Mouse (Mus musculus): ENCODE results near the gene Pgm5. TPM values are rescaled to one million over a fixed set of nuclear protein-coding genes. Genes with fewer than 3 reads are reported as not detected.
A peak's percentile ranks its signal among the peaks of the same experiment; 100 is the strongest.
"Not testable (repeated sequence)": the region's sequence is repeated elsewhere in the genome, so short reads cannot be mapped to it uniquely, and the experiment has no call there.

Gene Pgm5
- polyA plus RNA-seq, 1 experiment from 2014 or later = 3.3 TPM

GRCm38 (mm10) chr19:24704326-24704725, 157.3 kb downstream of the Pgm5 start:
- Histone ChIP-seq H3K9ac (ENCODE audit: low read depth, low read length) (no peak overlapping the region), H3K27me3 (replicated peaks; ENCODE audit: control insufficient read depth, insufficient read depth, low read length) (no peaks in the 10 kb centered on the region), H3K36me3 (ENCODE audit: control insufficient read depth, insufficient read depth) (no peaks in the 10 kb centered on the region), H3K9me3 (ENCODE audit: control insufficient read depth) (no peaks in the 10 kb centered on the region), H3K27ac (ENCODE audit: low read depth, low read length) (no peak overlapping the region), H3K4me1 (replicated peaks; ENCODE audit: control insufficient read depth, insufficient read depth, low read length) (no peaks in the 10 kb centered on the region), H3K4me3 (ENCODE audit: low read depth, low read length) (no peak overlapping the region), H3K4me2 (replicated peaks; ENCODE audit: low read depth) (no peak overlapping the region)
- WGBS = 78% methylated on average over 2 of the region's 2 CpGs
- no peak for ATAC-seq
- no peak for TF ChIP-seq CTCF (IDR thresholded peaks at IDR 0.05; ENCODE audit: low read depth)

- no peak overlapping the region for H3K4me3 ChIP-seq (ENCODE audit: low read depth, low read length)
- no peak for TF ChIP-seq CTCF (IDR thresholded peaks at IDR 0.05; ENCODE audit: low read depth)
- no peak overlapping the region for H3K9ac ChIP-seq (ENCODE audit: low read depth, low read length)
- no peak overlapping the region for H3K27ac ChIP-seq (ENCODE audit: low read depth, low read length)
- H3K4me1 ChIP-seq (replicated peaks; ENCODE audit: control insufficient read depth, insufficient read depth, low read length) = no peaks in the 10 kb centered on the region
- H3K36me3 ChIP-seq (ENCODE audit: control insufficient read depth, insufficient read depth) = no peaks in the 10 kb centered on the region
- H3K27me3 ChIP-seq (replicated peaks; ENCODE audit: control insufficient read depth, insufficient read depth, low read length) = no peaks in the 10 kb centered on the region
- H3K9me3 ChIP-seq (ENCODE audit: control insufficient read depth) = no peaks in the 10 kb centered on the region
- no peak overlapping the region for H3K4me2 ChIP-seq (replicated peaks; ENCODE audit: low read depth)
- no peak for ATAC-seq
- 68% methylated on average over 8 of the region's 8 CpGs for WGBS
Observed at GRCm38 (mm10) chr19:24703680-24704079, 158.0 kb downstream of the Pgm5 start.

- H3K9ac ChIP-seq (ENCODE audit: low read depth, low read length); ATAC-seq; H3K36me3 ChIP-seq (ENCODE audit: control insufficient read depth, insufficient read depth); H3K27me3 ChIP-seq (replicated peaks; ENCODE audit: control insufficient read depth, insufficient read depth, low read length); H3K27ac ChIP-seq (ENCODE audit: low read depth, low read length); H3K4me3 ChIP-seq (ENCODE audit: low read depth, low read length); H3K9me3 ChIP-seq (ENCODE audit: control insufficient read depth); H3K4me2 ChIP-seq (replicated peaks; ENCODE audit: low read depth); H3K4me1 ChIP-seq (replicated peaks; ENCODE audit: control insufficient read depth, insufficient read depth, low read length): not testable (repeated sequence)
- 81% methylated on average over 1 of the region's 1 CpGs for WGBS
- TF ChIP-seq CTCF (IDR thresholded peaks at IDR 0.05; ENCODE audit: low read depth) = peak; percentile 60
Observed at GRCm38 (mm10) chr19:24703168-24703567, 158.5 kb downstream of the Pgm5 start.

GRCm38 (mm10) chr19:24701716-24702115, 159.9 kb downstream of the Pgm5 start:
- ATAC-seq = no peak
- no peak overlapping the region for H3K4me2 ChIP-seq (replicated peaks; ENCODE audit: low read depth)
- H3K27me3 ChIP-seq (replicated peaks; ENCODE audit: control insufficient read depth, insufficient read depth, low read length) = no peaks in the 10 kb centered on the region
- whole genome bisulfite sequencing = 71% methylated on average over 8 of the region's 8 CpGs
- TF ChIP-seq CTCF (IDR thresholded peaks at IDR 0.05; ENCODE audit: low read depth) = peak; percentile 60
- no peaks in the 10 kb centered on the region for H3K4me1 ChIP-seq (replicated peaks; ENCODE audit: control insufficient read depth, insufficient read depth, low read length)
- H3K9ac ChIP-seq (ENCODE audit: low read depth, low read length) = no peak overlapping the region
- no peaks in the 10 kb centered on the region for H3K9me3 ChIP-seq (ENCODE audit: control insufficient read depth)
- no peaks in the 10 kb centered on the region for H3K36me3 ChIP-seq (ENCODE audit: control insufficient read depth, insufficient read depth)
- no peak overlapping the region for H3K27ac ChIP-seq (ENCODE audit: low read depth, low read length)
- H3K4me3 ChIP-seq (ENCODE audit: low read depth, low read length) = no peak overlapping the region

GRCm38 (mm10) chr19:24700664-24701063, 161.0 kb downstream of the Pgm5 start:
- Histone ChIP-seq H3K27ac (ENCODE audit: low read depth, low read length) (no peak overlapping the region), H3K4me3 (ENCODE audit: low read depth, low read length) (no peak overlapping the region), H3K27me3 (replicated peaks; ENCODE audit: control insufficient read depth, insufficient read depth, low read length) (no peaks in the 10 kb centered on the region), H3K4me1 (replicated peaks; ENCODE audit: control insufficient read depth, insufficient read depth, low read length) (no peaks in the 10 kb centered on the region), H3K36me3 (ENCODE audit: control insufficient read depth, insufficient read depth) (no peaks in the 10 kb centered on the region), H3K9me3 (ENCODE audit: control insufficient read depth) (no peaks in the 10 kb centered on the region), H3K4me2 (replicated peaks; ENCODE audit: low read depth) (no peak overlapping the region), H3K9ac (ENCODE audit: low read depth, low read length) (no peak overlapping the region)
- 88% methylated on average over 5 of the region's 5 CpGs for WGBS
- TF ChIP-seq CTCF (IDR thresholded peaks at IDR 0.05; ENCODE audit: low read depth) = no peak
- no peak for ATAC-seq

GRCm38 (mm10) chr19:24699910-24700309, 161.7 kb downstream of the Pgm5 start:
- no peaks in the 10 kb centered on the region for H3K9me3 ChIP-seq (ENCODE audit: control insufficient read depth)
- no peak for ATAC-seq
- H3K4me1 ChIP-seq (replicated peaks; ENCODE audit: control insufficient read depth, insufficient read depth, low read length) = no peaks in the 10 kb centered on the region
- no peak overlapping the region for H3K4me3 ChIP-seq (ENCODE audit: low read depth, low read length)
- no peak overlapping the region for H3K4me2 ChIP-seq (replicated peaks; ENCODE audit: low read depth)
- H3K27me3 ChIP-seq (replicated peaks; ENCODE audit: control insufficient read depth, insufficient read depth, low read length) = no peaks in the 10 kb centered on the region
- no peak overlapping the region for H3K27ac ChIP-seq (ENCODE audit: low read depth, low read length)
- no peaks in the 10 kb centered on the region for H3K36me3 ChIP-seq (ENCODE audit: control insufficient read depth, insufficient read depth)
- peak; percentile 58 for TF ChIP-seq CTCF (IDR thresholded peaks at IDR 0.05; ENCODE audit: low read depth)
- no peak overlapping the region for H3K9ac ChIP-seq (ENCODE audit: low read depth, low read length)

- H3K9me3 ChIP-seq (ENCODE audit: control insufficient read depth) = no peaks in the 10 kb centered on the region
- TF ChIP-seq CTCF (IDR thresholded peaks at IDR 0.05; ENCODE audit: low read depth) = no peak
- H3K27me3 ChIP-seq (replicated peaks; ENCODE audit: control insufficient read depth, insufficient read depth, low read length) = no peaks in the 10 kb centered on the region
- no peak overlapping the region for H3K9ac ChIP-seq (ENCODE audit: low read depth, low read length)
- no peaks in the 10 kb centered on the region for H3K36me3 ChIP-seq (ENCODE audit: control insufficient read depth, insufficient read depth)
- no peak overlapping the region for H3K4me2 ChIP-seq (replicated peaks; ENCODE audit: low read depth)
- H3K4me1 ChIP-seq (replicated peaks; ENCODE audit: control insufficient read depth, insufficient read depth, low read length) = no peaks in the 10 kb centered on the region
- H3K4me3 ChIP-seq (ENCODE audit: low read depth, low read length) = no peak overlapping the region
- 66% methylated on average over 3 of the region's 3 CpGs for WGBS
- no peak overlapping the region for H3K27ac ChIP-seq (ENCODE audit: low read depth, low read length)
- no peak for ATAC-seq
Observed at GRCm38 (mm10) chr19:24699196-24699595, 162.5 kb downstream of the Pgm5 start.

Data from intestine, postnatal 0 days (tissue).